Mouse (Mus musculus): ENCODE measurements around the gene Lgmn.

DNA sequence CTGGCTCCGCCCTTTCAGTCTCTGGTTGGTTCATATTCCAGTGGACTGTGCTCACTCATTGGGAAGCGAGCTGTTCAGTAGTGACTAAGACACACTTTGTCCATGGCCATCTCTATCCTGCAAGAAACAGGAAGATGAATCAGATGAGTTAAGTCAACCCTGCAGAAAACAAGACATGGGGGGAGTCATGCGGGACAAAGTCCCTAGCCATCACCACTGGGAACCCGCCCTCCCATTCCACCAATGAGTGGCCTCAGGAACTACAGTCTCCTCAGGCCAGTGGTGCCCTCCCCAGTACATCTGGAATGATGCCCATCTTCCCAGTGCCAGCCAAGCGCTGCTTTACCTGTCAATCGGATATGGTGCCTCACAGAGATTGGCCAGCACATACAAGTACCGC, 45.1 kb downstream of the Lgmn start:
- TF ChIP-seq EP300 (IDR thresholded peaks at IDR 0.05; ENCODE audit: low read depth): no peak
- no peak for TF ChIP-seq CTCF (IDR thresholded peaks at IDR 0.05; ENCODE audit: low read depth)
